Mouse (Mus musculus): Measurements from ENCODE around the gene Pdss2. TPM values are rescaled to one million over a fixed set of nuclear protein-coding genes. Genes with fewer than 3 reads are reported as not detected.

Gene Pdss2
- polyA plus RNA-seq, 1 experiment from 2014 or later = 18.0 TPM

DNA sequence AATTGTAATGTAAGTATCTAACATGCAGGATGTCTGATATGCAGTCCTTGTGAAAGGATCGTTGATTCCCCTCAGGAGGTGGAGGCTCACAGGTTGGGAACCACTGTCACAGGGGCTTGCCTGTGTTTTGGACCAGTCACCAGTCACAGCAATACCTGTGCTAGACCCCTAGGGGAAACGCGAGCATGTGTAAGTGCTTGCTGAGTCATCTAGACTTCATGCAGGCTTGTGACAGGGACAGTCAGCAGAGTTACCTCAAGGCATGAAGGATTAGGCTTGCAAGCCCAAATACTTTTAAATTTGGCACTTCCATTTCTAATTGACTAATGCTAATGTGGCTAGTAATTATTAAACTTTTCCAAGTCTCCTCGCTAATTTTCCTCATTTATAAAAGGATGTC, 71.2 kb downstream of the Pdss2 start:
- Histone ChIP-seq H3K4me2 (replicated peaks; ENCODE audit: low read depth, low read length) (no peak overlapping the region), H3K9me3 (ENCODE audit: low read length) (no peaks in the 10 kb centered on the region), H3K27ac (ENCODE audit: low read length) (no peak overlapping the region), H3K36me3 (ENCODE audit: insufficient read depth, low read length) (no peaks in the 10 kb centered on the region), H3K9ac (replicated peaks; ENCODE audit: low read length) (no peak overlapping the region), H3K27me3 (ENCODE audit: insufficient read depth, low read length) (no peaks in the 10 kb centered on the region), H3K4me3 (ENCODE audit: low read length) (no peak overlapping the region), H3K4me1 (ENCODE audit: insufficient read depth, low read length) (no peaks in the 10 kb centered on the region)
- WGBS = 77% methylated on average over 4 of the region's 4 CpGs
- no peak for ATAC-seq (ENCODE audit: low FRiP score, low TSS enrichment)

DNA sequence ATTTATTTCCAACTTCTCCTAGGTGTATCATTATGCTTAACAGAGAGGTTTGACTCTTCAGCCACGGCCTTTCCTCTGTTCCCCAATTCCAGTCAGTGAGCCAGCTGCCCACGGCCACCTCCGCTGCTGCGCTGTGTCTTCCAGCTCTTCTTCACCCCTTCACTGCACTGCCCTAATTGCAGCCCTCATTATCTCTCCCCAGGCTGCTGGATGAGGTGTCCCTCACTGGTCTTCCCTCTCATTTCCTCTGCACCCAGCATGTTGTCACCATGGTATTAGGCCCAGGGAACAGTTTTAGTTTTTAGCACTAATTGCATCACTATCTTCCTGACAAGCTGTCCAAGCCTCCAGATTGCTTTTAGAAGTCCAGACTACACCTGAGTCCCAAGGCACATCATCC, 73.0 kb downstream of the Pdss2 start:
- H3K4me3 ChIP-seq (ENCODE audit: low read length) = no peak overlapping the region
- no peak overlapping the region for H3K4me2 ChIP-seq (replicated peaks; ENCODE audit: low read depth, low read length)
- H3K4me1 ChIP-seq (ENCODE audit: insufficient read depth, low read length) = no peaks in the 10 kb centered on the region
- H3K27ac ChIP-seq (ENCODE audit: low read length) = no peak overlapping the region
- no peak overlapping the region for H3K9ac ChIP-seq (replicated peaks; ENCODE audit: low read length)
- no peaks in the 10 kb centered on the region for H3K27me3 ChIP-seq (ENCODE audit: insufficient read depth, low read length)
- no peaks in the 10 kb centered on the region for H3K9me3 ChIP-seq (ENCODE audit: low read length)
- no peaks in the 10 kb centered on the region for H3K36me3 ChIP-seq (ENCODE audit: insufficient read depth, low read length)
- ATAC-seq (ENCODE audit: low FRiP score, low TSS enrichment) = no peak
- WGBS = 71% methylated on average over 4 of the region's 4 CpGs

DNA sequence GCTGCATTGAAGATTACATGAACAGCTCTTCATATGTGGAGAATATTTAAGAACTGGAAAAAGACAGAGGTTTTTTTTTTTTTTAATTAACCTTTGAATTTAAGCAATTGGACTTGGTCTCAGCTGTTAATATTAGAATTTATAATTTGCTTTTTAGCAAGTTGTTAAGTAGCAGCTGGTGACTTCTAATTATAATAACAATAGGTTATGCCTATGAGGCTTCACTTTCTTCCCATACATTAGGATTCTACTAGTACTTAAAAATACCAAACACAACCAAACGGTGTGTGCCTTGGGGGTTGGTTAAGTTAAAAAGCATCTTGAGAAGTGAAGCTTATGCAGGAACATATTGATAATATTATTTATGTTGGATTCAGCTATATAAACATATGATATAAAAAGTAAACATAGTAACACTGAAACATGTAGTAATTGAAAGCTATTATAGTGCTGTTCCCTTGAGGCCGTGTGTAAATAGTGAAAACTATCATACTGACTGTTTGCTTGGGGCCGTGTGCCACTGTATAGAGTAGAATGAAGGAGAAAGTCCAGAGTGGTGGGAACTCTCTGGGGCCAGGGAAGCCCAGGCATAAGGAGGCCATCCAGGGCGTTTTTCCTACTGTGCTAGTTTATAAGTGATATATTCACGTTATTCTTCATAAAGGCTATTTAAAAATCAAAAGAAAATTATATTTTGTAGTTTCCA, 87.0 kb downstream of the Pdss2 start:
- H3K9ac ChIP-seq (replicated peaks; ENCODE audit: low read length) = no peak overlapping the region
- no peaks in the 10 kb centered on the region for H3K36me3 ChIP-seq (ENCODE audit: insufficient read depth, low read length)
- H3K4me3 ChIP-seq (ENCODE audit: low read length) = no peak overlapping the region
- no peak overlapping the region for H3K27ac ChIP-seq (ENCODE audit: low read length)
- H3K9me3 ChIP-seq (ENCODE audit: low read length) = peaks cover 5% of the 10 kb centered on the region; the same call in 1 of the 2 replicates
- H3K4me1 ChIP-seq (ENCODE audit: insufficient read depth, low read length) = 0 out of 2 replicates have a peak, but pooled peaks cover 8% of the 10 kb centered on the region
- no peak for ATAC-seq (ENCODE audit: low FRiP score, low TSS enrichment)
- H3K27me3 ChIP-seq (ENCODE audit: insufficient read depth, low read length) = no peaks in the 10 kb centered on the region
- WGBS = 82% methylated on average over 5 of the region's 5 CpGs
- H3K4me2 ChIP-seq (replicated peaks; ENCODE audit: low read depth, low read length) = no peak overlapping the region

DNA sequence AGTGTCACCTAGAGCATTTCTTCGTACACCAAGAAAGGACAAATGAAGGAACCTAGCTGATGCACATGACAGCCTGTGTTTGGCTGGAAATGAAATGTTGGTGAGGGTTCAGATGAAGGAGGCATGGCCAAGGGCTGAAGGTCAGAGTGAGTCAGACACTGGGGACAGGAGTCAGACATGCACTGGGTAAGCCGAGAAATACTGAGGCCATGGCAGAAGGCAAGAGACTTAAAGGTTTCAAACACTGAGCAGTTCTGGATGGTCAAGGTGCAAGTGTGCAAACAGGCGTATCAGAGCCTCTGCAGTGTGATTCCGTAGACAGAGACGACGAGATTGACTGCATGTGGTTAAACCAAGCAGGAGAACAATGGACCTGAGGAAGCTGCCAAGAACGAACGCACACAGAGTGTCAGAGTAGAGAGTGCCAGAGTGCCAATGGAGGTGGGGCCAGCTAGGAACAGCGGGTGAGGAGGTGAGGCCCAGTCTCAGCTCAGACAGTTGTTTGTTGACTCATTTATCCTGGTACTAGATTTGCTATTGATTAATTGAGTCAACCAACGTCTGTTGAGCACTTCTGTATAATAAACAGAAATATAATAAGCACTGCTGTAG, 89.6 kb downstream of the Pdss2 start:
- Histone ChIP-seq H3K27ac (ENCODE audit: low read length) (no peak overlapping the region), H3K9me3 (ENCODE audit: low read length) (peaks cover under 1% of the 10 kb centered on the region; the same call in 1 of the 2 replicates), H3K9ac (replicated peaks; ENCODE audit: low read length) (no peak overlapping the region), H3K36me3 (ENCODE audit: insufficient read depth, low read length) (no peaks in the 10 kb centered on the region), H3K27me3 (ENCODE audit: insufficient read depth, low read length) (no peaks in the 10 kb centered on the region), H3K4me1 (ENCODE audit: insufficient read depth, low read length) (0 out of 2 replicates have a peak, but pooled peaks cover 8% of the 10 kb centered on the region), H3K4me3 (ENCODE audit: low read length) (no peak overlapping the region), H3K4me2 (replicated peaks; ENCODE audit: low read depth, low read length) (no peak overlapping the region)
- WGBS = 69% methylated on average over 10 of the region's 10 CpGs
- ATAC-seq (ENCODE audit: low FRiP score, low TSS enrichment) = no peak

DNA sequence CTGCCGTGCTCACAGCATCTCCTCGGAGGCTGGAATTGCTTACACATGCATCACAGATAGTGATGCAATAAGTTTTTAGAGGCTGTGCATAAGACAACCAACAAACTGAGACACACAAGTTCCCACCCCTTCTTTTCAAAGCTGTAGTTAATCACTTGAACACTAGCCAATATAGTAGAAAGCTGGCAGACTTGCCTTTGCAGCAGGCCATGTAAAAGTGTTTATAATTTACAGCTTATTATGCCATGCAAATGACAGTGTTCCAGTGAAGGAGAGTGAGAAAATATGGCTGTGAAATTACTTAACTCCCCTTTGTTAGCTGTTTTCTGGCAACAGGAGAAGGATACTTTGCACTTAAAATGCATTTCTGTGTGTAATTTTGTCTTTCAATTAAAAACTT, 90.9 kb downstream of the Pdss2 start:
- WGBS = 78% methylated on average over 2 of the region's 2 CpGs

DNA sequence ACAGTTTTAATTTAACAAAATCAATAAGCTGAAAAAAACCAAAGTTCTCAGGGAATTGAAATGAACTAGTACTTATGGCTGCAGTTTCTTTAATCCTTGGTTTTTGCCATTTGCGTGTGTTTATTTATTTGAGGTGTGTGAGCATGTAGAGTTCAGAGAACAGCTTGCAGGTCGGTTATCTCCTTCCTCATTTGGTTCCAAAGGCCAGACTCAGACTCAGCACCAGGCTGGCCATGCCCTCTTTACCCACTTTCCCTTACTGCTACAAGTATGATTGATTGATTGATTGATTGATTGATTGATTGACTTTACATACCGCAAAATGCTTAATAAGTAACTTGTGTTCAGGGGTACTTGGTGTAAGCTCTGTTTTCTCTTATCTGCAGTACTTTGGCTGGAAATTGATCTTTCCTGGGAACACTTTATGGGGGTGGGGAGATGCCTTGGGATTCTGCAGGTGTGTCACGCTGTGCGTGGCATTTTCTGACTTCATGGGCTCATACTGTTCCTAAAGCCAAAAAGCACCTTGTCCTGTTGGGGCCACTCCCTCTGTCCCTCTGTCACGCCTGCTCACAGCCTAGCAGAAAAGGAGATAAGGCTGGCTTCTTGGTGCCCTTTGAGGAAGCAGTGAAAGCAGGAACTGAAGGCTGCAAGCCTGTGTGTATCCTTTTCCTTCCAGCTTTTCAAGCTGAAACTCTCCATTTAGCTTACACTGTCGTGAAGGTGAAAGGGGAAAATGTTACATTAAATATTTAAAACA, 91.6 kb downstream of the Pdss2 start:
- no peak for ATAC-seq (ENCODE audit: low FRiP score, low TSS enrichment)

More for the DNA sequence above, 90.9 kb downstream of the Pdss2 start:
- Histone ChIP-seq H3K4me1 (ENCODE audit: insufficient read depth, low read length) (0 out of 2 replicates have a peak, but pooled peaks cover 8% of the 10 kb centered on the region), H3K36me3 (ENCODE audit: insufficient read depth, low read length) (no peaks in the 10 kb centered on the region), H3K27me3 (ENCODE audit: insufficient read depth, low read length) (no peaks in the 10 kb centered on the region), H3K9ac (replicated peaks; ENCODE audit: low read length) (no peak overlapping the region), H3K4me3 (ENCODE audit: low read length) (no peak overlapping the region), H3K4me2 (replicated peaks; ENCODE audit: low read depth, low read length) (no peak overlapping the region), H3K9me3 (ENCODE audit: low read length) (no peaks in the 10 kb centered on the region), H3K27ac (ENCODE audit: low read length) (no peak overlapping the region)
- no peak for ATAC-seq (ENCODE audit: low FRiP score, low TSS enrichment)

DNA sequence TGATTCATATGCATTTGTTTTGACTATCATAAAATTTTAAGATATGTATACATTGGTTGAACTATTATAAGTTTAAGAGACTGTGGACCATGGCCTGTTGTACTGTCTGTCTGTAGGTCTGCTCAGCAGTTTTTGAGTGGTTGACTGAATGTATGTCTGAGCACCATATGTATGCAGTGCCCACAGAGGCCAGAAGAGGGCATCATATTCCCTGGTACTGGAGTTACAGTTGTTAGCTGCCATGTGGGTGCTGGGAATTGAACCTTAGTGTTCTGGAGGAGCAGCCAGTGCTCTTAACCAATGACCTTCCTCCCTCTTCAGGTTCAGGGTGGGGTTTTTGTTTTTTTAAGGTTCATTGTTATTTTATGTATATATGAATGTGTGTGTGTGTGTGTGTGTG, 93.9 kb downstream of the Pdss2 start:
- Histone ChIP-seq H3K27me3 (ENCODE audit: insufficient read depth, low read length) (no peaks in the 10 kb centered on the region), H3K36me3 (ENCODE audit: insufficient read depth, low read length) (no peaks in the 10 kb centered on the region), H3K27ac (ENCODE audit: low read length) (no peak overlapping the region), H3K9ac (replicated peaks; ENCODE audit: low read length) (no peak overlapping the region), H3K9me3 (ENCODE audit: low read length) (no peaks in the 10 kb centered on the region), H3K4me3 (ENCODE audit: low read length) (no peak overlapping the region), H3K4me1 (ENCODE audit: insufficient read depth, low read length) (0 out of 2 replicates have a peak, but pooled peaks cover 8% of the 10 kb centered on the region), H3K4me2 (replicated peaks; ENCODE audit: low read depth, low read length) (no peak overlapping the region)
- ATAC-seq (ENCODE audit: low FRiP score, low TSS enrichment) = no peak

More for the DNA sequence above, 91.6 kb downstream of the Pdss2 start:
- Histone ChIP-seq H3K4me2 (replicated peaks; ENCODE audit: low read depth, low read length) (no peak overlapping the region), H3K4me1 (ENCODE audit: insufficient read depth, low read length) (0 out of 2 replicates have a peak, but pooled peaks cover 8% of the 10 kb centered on the region), H3K9me3 (ENCODE audit: low read length) (no peaks in the 10 kb centered on the region), H3K4me3 (ENCODE audit: low read length) (no peak overlapping the region), H3K27me3 (ENCODE audit: insufficient read depth, low read length) (no peaks in the 10 kb centered on the region), H3K36me3 (ENCODE audit: insufficient read depth, low read length) (no peaks in the 10 kb centered on the region), H3K27ac (ENCODE audit: low read length) (no peak overlapping the region), H3K9ac (replicated peaks; ENCODE audit: low read length) (no peak overlapping the region)
- 65% methylated on average over 7 of the region's 7 CpGs for WGBS

DNA sequence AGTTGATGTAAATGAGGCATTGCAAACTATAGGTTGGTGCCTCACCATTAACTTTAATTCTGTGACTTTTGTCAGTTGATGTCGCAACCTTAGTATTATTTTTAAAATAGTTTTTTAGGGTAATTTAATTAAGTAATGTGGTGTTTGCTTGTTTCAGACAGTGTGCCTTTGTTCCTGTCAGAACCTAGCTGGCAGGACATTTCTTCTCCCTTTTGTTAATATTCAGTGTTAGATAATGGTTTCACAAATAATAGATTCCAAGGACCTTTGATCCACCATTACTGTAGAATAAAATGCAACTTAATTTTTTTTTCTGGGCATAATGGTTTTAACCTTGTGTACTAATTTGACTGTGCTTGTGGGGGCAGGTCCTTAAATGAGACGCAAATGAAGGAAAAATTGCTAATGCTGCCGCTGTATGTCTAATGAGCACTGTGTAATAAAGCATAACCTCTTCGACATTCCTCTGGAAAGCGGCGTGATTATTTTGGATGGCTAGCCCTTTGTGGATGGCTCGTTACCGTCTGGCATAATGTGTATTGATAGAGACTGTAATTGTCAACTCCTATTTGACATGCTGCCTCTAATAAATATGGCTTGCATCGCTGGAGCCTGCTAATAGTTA, 96.2 kb downstream of the Pdss2 start:
- H3K27ac ChIP-seq (ENCODE audit: low read length) = no peak overlapping the region
- no peak for ATAC-seq (ENCODE audit: low FRiP score, low TSS enrichment)
- no peak overlapping the region for H3K9ac ChIP-seq (replicated peaks; ENCODE audit: low read length)
- H3K4me1 ChIP-seq (ENCODE audit: insufficient read depth, low read length) = peaks cover 8% of the 10 kb centered on the region; the same call in 1 of the 2 replicates
- no peak overlapping the region for H3K4me3 ChIP-seq (ENCODE audit: low read length)
- whole genome bisulfite sequencing = 84% methylated on average over 9 of the region's 9 CpGs
- no peaks in the 10 kb centered on the region for H3K27me3 ChIP-seq (ENCODE audit: insufficient read depth, low read length)
- H3K4me2 ChIP-seq (replicated peaks; ENCODE audit: low read depth, low read length) = no peak overlapping the region
- H3K36me3 ChIP-seq (ENCODE audit: insufficient read depth, low read length) = no peaks in the 10 kb centered on the region
- H3K9me3 ChIP-seq (ENCODE audit: low read length) = no peaks in the 10 kb centered on the region

DNA sequence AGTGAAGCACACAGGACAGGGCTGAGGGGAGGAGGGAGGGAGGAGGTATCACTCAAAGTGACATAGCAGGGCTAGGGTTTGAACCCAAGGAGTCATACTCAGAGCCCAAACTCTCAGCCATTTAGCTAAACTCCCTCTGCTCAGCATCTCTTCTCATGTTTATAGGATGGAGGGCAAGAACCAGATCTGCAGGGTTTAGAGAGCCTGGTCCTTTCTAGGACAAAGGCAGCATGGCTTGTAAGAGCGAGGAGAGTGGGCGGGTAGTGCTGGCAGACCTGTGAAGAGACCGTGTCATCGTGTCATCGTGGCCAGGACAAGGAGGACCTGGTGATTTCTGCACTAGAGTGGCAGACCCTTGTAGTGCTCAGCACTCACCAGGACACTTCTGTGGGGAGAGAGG, 99.7 kb downstream of the Pdss2 start:
- 91% methylated on average over 5 of the region's 5 CpGs for WGBS
- Histone ChIP-seq H3K4me1 (ENCODE audit: insufficient read depth, low read length) (peaks cover 5% of the 10 kb centered on the region; the same call in 1 of the 2 replicates), H3K9ac (replicated peaks; ENCODE audit: low read length) (no peak overlapping the region), H3K4me3 (ENCODE audit: low read length) (no peak overlapping the region), H3K36me3 (ENCODE audit: insufficient read depth, low read length) (no peaks in the 10 kb centered on the region), H3K27ac (ENCODE audit: low read length) (no peak overlapping the region), H3K9me3 (ENCODE audit: low read length) (no peaks in the 10 kb centered on the region), H3K4me2 (replicated peaks; ENCODE audit: low read depth, low read length) (no peak overlapping the region), H3K27me3 (ENCODE audit: insufficient read depth, low read length) (no peaks in the 10 kb centered on the region)
- ATAC-seq (ENCODE audit: low FRiP score, low TSS enrichment) = no peak

All from kidney, embryonic 16.5 days (tissue).